Mouse (Mus musculus): ENCODE results near the gene Fam83g. TPM values are rescaled to one million over a fixed set of nuclear protein-coding genes. Genes with fewer than 3 reads are reported as not detected.

Fam83g gene
- polyA plus RNA-seq (2012; rRNA removed), result 0.27 and 0.56 TPM in 2 replicates

DNA sequence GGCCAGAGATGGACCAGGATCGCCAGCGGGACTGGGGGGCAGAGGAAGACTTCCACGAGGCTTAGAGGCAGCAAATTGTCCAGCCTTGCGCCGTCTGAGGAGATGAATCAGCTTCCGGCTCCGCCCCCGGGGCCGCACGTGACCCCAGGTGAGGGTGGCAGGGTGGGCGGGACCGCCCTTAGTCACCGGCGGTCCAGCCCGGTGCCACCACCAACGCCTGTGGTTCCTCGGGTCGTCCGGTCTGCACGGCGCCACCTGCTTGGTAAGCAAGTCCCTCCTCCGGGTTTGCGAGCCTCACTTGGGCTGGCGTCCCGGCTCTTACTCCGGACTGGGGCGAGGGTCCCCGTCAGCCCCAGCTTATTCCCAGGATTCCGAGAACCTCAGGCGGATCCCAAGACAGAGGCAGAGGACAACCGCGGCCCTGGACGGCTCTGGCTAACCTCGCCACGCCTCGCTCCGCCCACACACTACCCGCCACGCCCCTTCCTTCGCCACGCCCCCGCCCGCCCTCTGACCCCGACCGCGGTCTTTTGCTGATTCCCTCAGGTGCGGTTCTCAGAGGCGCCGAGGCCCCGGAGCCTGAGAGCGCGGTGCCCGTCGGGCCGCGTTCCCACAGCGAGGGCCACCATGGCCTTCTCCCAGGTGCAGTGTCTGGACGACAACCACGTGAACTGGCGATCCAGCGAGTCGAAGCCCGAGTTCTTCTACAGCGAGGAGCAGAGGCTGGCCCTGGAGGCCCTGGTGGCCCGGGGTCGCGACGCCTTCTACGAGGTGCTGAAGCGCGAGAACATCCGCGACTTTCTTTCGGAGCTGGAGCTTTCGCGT is at the start of gene Fam83g:
TSS of gene Fam83g (plus strand) at position 185 of the 825 bp plus-strand sequence.

GRCm38 (mm10) chr11:61652686-61653447 is 31.0 kb upstream of the Fam83g start, which contains the start of gene Grap:
Grap (plus strand) TSS chr11:61653265.

DNA sequence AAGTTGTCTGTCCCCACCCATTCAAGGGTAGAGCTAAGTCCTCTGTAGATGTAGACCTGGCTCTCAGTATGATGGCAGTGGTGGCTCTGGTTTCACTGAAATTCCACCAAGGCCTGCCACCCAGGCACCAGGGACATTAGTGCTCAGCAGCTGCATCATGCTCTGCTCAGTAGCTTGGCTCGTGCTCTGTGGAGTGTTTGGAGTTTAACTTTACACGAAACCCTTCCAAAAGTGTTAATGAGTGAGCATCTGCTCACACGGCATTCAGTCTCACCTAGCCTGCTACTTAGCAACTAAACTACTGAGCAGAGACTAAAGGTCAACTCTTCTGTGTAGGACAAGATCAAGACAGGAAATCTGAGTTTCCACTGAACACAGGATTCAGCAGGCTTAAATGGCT is 36.7 kb downstream of the Fam83g start, which contains the start of gene Slc5a10:
TSS of gene Slc5a10 (minus strand) at position 191 of the 400 bp plus-strand sequence.

Other genes with a start within 250 kb of the Fam83g start
- 67.9 TPM in 2 replicates for gene Rnf112, start 230.0 kb upstream of the Fam83g start, polyA plus RNA-seq (2012; rRNA removed)
- gene Mfap4, start 198.7 kb upstream of the Fam83g start, polyA plus RNA-seq (2012; rRNA removed), result 116 and 195 TPM in 2 replicates
- 114 and 118 TPM in 2 replicates for gene Mapk7, start 189.7 kb upstream of the Fam83g start, polyA plus RNA-seq (2012; rRNA removed)
- 50.0 and 58.5 TPM in 2 replicates for gene B9d1, start 178.9 kb upstream of the Fam83g start, polyA plus RNA-seq (2012; rRNA removed)
- gene Epn2, start 104.4 kb upstream of the Fam83g start, polyA plus RNA-seq (2012; rRNA removed), result 54.7 and 58.4 TPM in 2 replicates
- gene Grap, start 30.8 kb upstream of the Fam83g start, polyA plus RNA-seq (2012; rRNA removed), result 4.3 and 5.0 TPM in 2 replicates
- 0.04 and 0.10 TPM in 2 replicates for gene Slc5a10, start 36.7 kb downstream of the Fam83g start, polyA plus RNA-seq (2012; rRNA removed)
- 57.9 and 71.5 TPM in 2 replicates for gene Prpsap2, start 78.0 kb downstream of the Fam83g start, polyA plus RNA-seq (2012; rRNA removed)
- gene Ulk2, start 171.0 kb downstream of the Fam83g start, polyA plus RNA-seq (2012; rRNA removed), result 58.7 and 64.4 TPM in 2 replicates
- gene Akap10, start 246.2 kb downstream of the Fam83g start, polyA plus RNA-seq (2012; rRNA removed), result 15.6 and 15.7 TPM in 2 replicates